Mouse (Mus musculus) stomach, embryonic 14.5 days (tissue): Measurements from ENCODE around the gene Gm20388. TPM values are rescaled to one million over a fixed set of nuclear protein-coding genes. Genes with fewer than 3 reads are reported as not detected.

Experiments used
- ATAC-seq: fragments of 200-750 bp; cut with Nextera tagmentation; 2 replicates; pipeline ENCODE4 v1.8.0; 2017; ENCODE audit warnings: low read depth, moderate TSS enrichment; ENCODE audit not compliant: insufficient number of reproducible peaks, insufficient read depth, low FRiP score
- H3K27ac ChIP-seq: fragments of 300-500 bp; sonication (generic); 2 replicates; pipeline ENCODE4 v1.5.1; 2014; ENCODE audit warnings: mild to moderate bottlenecking, low read length, moderate library complexity, mixed read lengths
- H3K27me3 ChIP-seq: fragments of 300-500 bp; sonication (generic); 2 replicates; pipeline ENCODE4 v1.6.1; 2014; ENCODE audit warnings: low read length, control low read depth, mixed read lengths; ENCODE audit not compliant: control insufficient read depth, insufficient read depth
- H3K36me3 ChIP-seq: fragments of 300-500 bp; sonication (generic); 2 replicates; pipeline ENCODE4 v1.6.1; 2014; ENCODE audit warnings: mild to moderate bottlenecking, control low read depth, low read length, moderate library complexity, mixed read lengths; ENCODE audit not compliant: control insufficient read depth, insufficient read depth
- H3K4me1 ChIP-seq: fragments of 300-500 bp; sonication (generic); 2 replicates; pipeline ENCODE4 v1.6.1; 2014; ENCODE audit warnings: low read length, control low read depth, mixed read lengths; ENCODE audit not compliant: control insufficient read depth, insufficient read depth
- H3K4me2 ChIP-seq: fragments of 300-500 bp; sonication (generic); replicated peaks from 2 replicates; pipeline ENCODE4 v1.6.1; 2014; ENCODE audit warnings: low read depth, low read length, control low read depth
- H3K4me3 ChIP-seq: fragments of 300-500 bp; sonication (generic); 2 replicates; pipeline ENCODE4 v1.5.1; 2014; ENCODE audit warnings: low read depth, low read length, control low read depth
- H3K9ac ChIP-seq: fragments of 300-500 bp; sonication (generic); replicated peaks from 2 replicates; pipeline ENCODE4 v1.6.1; 2014; ENCODE audit warnings: low read depth, mild to moderate bottlenecking, control low read depth, low read length, moderate library complexity, mixed read lengths
- H3K9me3 ChIP-seq: fragments of 300-500 bp; sonication (generic); 2 replicates; pipeline ENCODE4 v1.6.1; 2016; ENCODE audit warnings: low read depth, low read length, control low read depth; ENCODE audit not compliant: control insufficient read depth
- WGBS: fragments of 180-500 bp; shearing (Covaris S2); extraction: QIAGEN DNeasy Blood & Tissue Kit; methylation state at CpG from one replicate; pipeline ENCODE4 v1.1.7; 2014; 5-methylcytosine and 5-hydroxymethylcytosine counted together
- polyA plus RNA-seq: library from polyadenylated mRNA; unstranded; fragments of >200 nt; fragmentation: Nextera tagmentation; extraction: Ambion mirVana; gene quantifications from 2 replicates; pipeline ENCODE4 v1.2.1, GENCODE M21; 2014

The Gm20388 gene
- polyA plus RNA-seq, 1 experiment from 2014 or later, result 11.4 TPM

- no peak overlapping the region for H3K27ac ChIP-seq
- no peak for ATAC-seq
- H3K36me3 ChIP-seq, result no peaks in the 10 kb centered on the region
- no peak overlapping the region for H3K4me2 ChIP-seq
- no peak overlapping the region for H3K4me3 ChIP-seq
- H3K4me1 ChIP-seq, result peaks cover 16% of the 10 kb centered on the region
- no peak overlapping the region for H3K9ac ChIP-seq
- H3K27me3 ChIP-seq, result 0 out of 2 replicates have a peak, but pooled peaks cover 4% of the 10 kb centered on the region
- WGBS, result 74% methylated on average over 9 of the region's 9 CpGs
- H3K9me3 ChIP-seq, result no peaks in the 10 kb centered on the region
These were observed 571.5 kb downstream of the Gm20388 start for GRCm38 (mm10) chr8:120482015-120482689.

GRCm38 (mm10) chr8:120484460-120484859 lies 573.8 kb downstream of the Gm20388 start:
- ATAC-seq, result no peak
- 0 out of 2 replicates have a peak, but pooled peaks cover 4% of the 10 kb centered on the region for H3K27me3 ChIP-seq
- no peaks in the 10 kb centered on the region for H3K36me3 ChIP-seq
- no peak overlapping the region for H3K4me3 ChIP-seq
- WGBS, result 72% methylated on average over 6 of the region's 6 CpGs
- no peak overlapping the region for H3K9ac ChIP-seq
- H3K4me1 ChIP-seq, result peaks cover 20% of the 10 kb centered on the region
- no peak overlapping the region for H3K27ac ChIP-seq
- no peaks in the 10 kb centered on the region for H3K9me3 ChIP-seq
- H3K4me2 ChIP-seq, result no peak overlapping the region

- Histone ChIP-seq H3K9ac (no peak overlapping the region), H3K27ac (no peak overlapping the region), H3K36me3 (no peaks in the 10 kb centered on the region), H3K4me3 (no peak overlapping the region), H3K9me3 (no peaks in the 10 kb centered on the region), H3K4me2 (no peak overlapping the region), H3K4me1 (peaks cover 25% of the 10 kb centered on the region), H3K27me3 (0 out of 2 replicates have a peak, but pooled peaks cover 4% of the 10 kb centered on the region)
- 47% methylated on average over 6 of the region's 6 CpGs for WGBS
- ATAC-seq, result no peak
These were observed 574.5 kb downstream of the Gm20388 start for GRCm38 (mm10) chr8:120485116-120485515.

GRCm38 (mm10) chr8:120485551-120486476 lies 575.2 kb downstream of the Gm20388 start:
- Histone ChIP-seq H3K27ac (no peak overlapping the region), H3K36me3 (no peaks in the 10 kb centered on the region), H3K4me2 (peak overlapping the region; percentile 99; the same call in 1 of the 2 replicates), H3K9me3 (no peaks in the 10 kb centered on the region), H3K4me1 (peaks cover 30% of the 10 kb centered on the region), H3K4me3 (0 out of 2 replicates have a peak overlapping the region, but pooled peaks have one; percentile 79), H3K27me3 (0 out of 2 replicates have a peak, but pooled peaks cover 4% of the 10 kb centered on the region), H3K9ac (no peak overlapping the region)
- no peak for ATAC-seq
- WGBS, result 45% methylated on average over 21 of the region's 21 CpGs

GRCm38 (mm10) chr8:120486477-120487376 lies 576.1 kb downstream of the Gm20388 start:
- Histone ChIP-seq H3K4me2 (peak overlapping the region; percentile 99), H3K9me3 (no peaks in the 10 kb centered on the region), H3K9ac (peak overlapping the region; percentile 81), H3K27ac (peak overlapping the region; percentile 88), H3K4me1 (peaks cover 35% of the 10 kb centered on the region), H3K4me3 (peak overlapping the region; percentile 79), H3K27me3 (0 out of 2 replicates have a peak, but pooled peaks cover 4% of the 10 kb centered on the region), H3K36me3 (no peaks in the 10 kb centered on the region)
- peak; percentile 5; the same call in 1 of the 2 replicates for ATAC-seq
- WGBS, result 5% methylated on average over 50 of the region's 50 CpGs

GRCm38 (mm10) chr8:120487377-120487728 lies 576.7 kb downstream of the Gm20388 start:
- H3K4me3 ChIP-seq, result peak overlapping the region; percentile 79
- 0 out of 2 replicates have a peak, but pooled peaks cover 4% of the 10 kb centered on the region for H3K27me3 ChIP-seq
- peak overlapping the region; percentile 81 for H3K9ac ChIP-seq
- no peaks in the 10 kb centered on the region for H3K36me3 ChIP-seq
- H3K4me1 ChIP-seq, result peaks cover 41% of the 10 kb centered on the region
- WGBS, result 0% methylated on average over 33 of the region's 34 CpGs
- peak; percentile 46 for ATAC-seq
- H3K9me3 ChIP-seq, result no peaks in the 10 kb centered on the region
- peak overlapping the region; percentile 99 for H3K4me2 ChIP-seq
- H3K27ac ChIP-seq, result peak overlapping the region; percentile 88

GRCm38 (mm10) chr8:120487729-120488510 lies 577.3 kb downstream of the Gm20388 start:
- Histone ChIP-seq H3K27ac (peak overlapping the region; percentile 88), H3K27me3 (0 out of 2 replicates have a peak, but pooled peaks cover 4% of the 10 kb centered on the region), H3K4me2 (peak overlapping the region; percentile 99), H3K9ac (peak overlapping the region; percentile 81), H3K4me1 (peaks cover 47% of the 10 kb centered on the region), H3K36me3 (no peaks in the 10 kb centered on the region), H3K9me3 (no peaks in the 10 kb centered on the region), H3K4me3 (peak overlapping the region; percentile 79)
- peak; percentile 29; the same call in 1 of the 2 replicates for ATAC-seq
- whole genome bisulfite sequencing, result under 1% methylated on average over 54 of the region's 55 CpGs
